Mouse (Mus musculus): Measurements from ENCODE around the gene Rexo1. TPM values are rescaled to one million over a fixed set of nuclear protein-coding genes. Genes with fewer than 3 reads are reported as not detected.

Gene Rexo1
- polyA plus RNA-seq, 1 experiment = 188 TPM

GRCm38 (mm10) chr10:80526172-80526571 lies 35.2 kb downstream of the Rexo1 start:
- no peak for TF ChIP-seq CTCF (IDR thresholded peaks at IDR 0.05; ENCODE audit: borderline replicate concordance, control insufficient read depth, extremely low read depth, insufficient read depth, low read length, poor library complexity)
- no peak for TF ChIP-seq POLR2A (IDR thresholded peaks at IDR 0.05; ENCODE audit: control insufficient read depth, extremely low read depth, insufficient read depth, low read length, poor library complexity)
- H3K27ac ChIP-seq (ENCODE audit: control insufficient read depth, insufficient read depth, low read length) = no peak overlapping the region
- no peak overlapping the region for H3K4me3 ChIP-seq (ENCODE audit: control insufficient read depth, insufficient read depth, low read length)
- no peak for DNase-seq
- no peaks in the 10 kb centered on the region for H3K36me3 ChIP-seq (ENCODE audit: control insufficient read depth, insufficient read depth, low read length)
- 54% methylated on average over 9 of the region's 9 CpGs for WGBS
- H3K27me3 ChIP-seq (ENCODE audit: control insufficient read depth, insufficient read depth, low read length) = no peaks in the 10 kb centered on the region; the same call in 1 of the 2 replicates
- no peaks in the 10 kb centered on the region for H3K4me1 ChIP-seq (replicated peaks; ENCODE audit: control insufficient read depth, insufficient read depth, low read length)

- Histone ChIP-seq H3K27me3 (ENCODE audit: control insufficient read depth, insufficient read depth, low read length) (no peaks in the 10 kb centered on the region; the same call in 1 of the 2 replicates), H3K27ac (ENCODE audit: control insufficient read depth, insufficient read depth, low read length) (no peak overlapping the region), H3K4me1 (replicated peaks; ENCODE audit: control insufficient read depth, insufficient read depth, low read length) (no peaks in the 10 kb centered on the region), H3K36me3 (ENCODE audit: control insufficient read depth, insufficient read depth, low read length) (no peaks in the 10 kb centered on the region), H3K4me3 (ENCODE audit: control insufficient read depth, insufficient read depth, low read length) (no peak overlapping the region)
- WGBS = 98% methylated on average over 7 of the region's 7 CpGs
- DNase-seq = peak; percentile 18
- no peak for TF ChIP-seq POLR2A (IDR thresholded peaks at IDR 0.05; ENCODE audit: control insufficient read depth, extremely low read depth, insufficient read depth, low read length, poor library complexity)
- TF ChIP-seq CTCF (IDR thresholded peaks at IDR 0.05; ENCODE audit: borderline replicate concordance, control insufficient read depth, extremely low read depth, insufficient read depth, low read length, poor library complexity) = peak; percentile 52; the same call in 1 of the 2 replicates
Measured at GRCm38 (mm10) chr10:80523299-80523698, 38.1 kb downstream of the Rexo1 start.

DNA sequence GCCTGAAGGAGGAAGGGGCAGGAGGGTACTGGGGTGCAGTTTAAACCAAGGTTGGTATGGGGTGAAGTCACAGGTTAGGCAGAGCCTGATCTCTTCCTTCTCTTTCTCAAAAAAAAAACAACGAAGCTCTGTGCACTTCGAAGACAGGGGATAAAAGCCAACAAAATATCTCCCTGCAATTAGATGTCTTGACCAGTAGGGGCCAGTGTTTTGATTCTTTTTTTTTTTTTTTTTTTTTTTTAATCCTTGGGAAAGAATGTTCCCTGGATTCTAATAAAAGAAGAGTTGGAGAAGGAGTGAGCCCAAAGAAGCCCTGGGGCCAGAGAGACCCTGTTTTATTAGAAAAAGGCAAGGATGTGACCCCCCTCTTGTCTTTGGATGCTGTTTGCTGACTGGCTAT lies 42.1 kb downstream of the Rexo1 start:
- no peaks in the 10 kb centered on the region for H3K4me1 ChIP-seq (replicated peaks; ENCODE audit: control insufficient read depth, insufficient read depth, low read length)
- H3K27ac ChIP-seq (ENCODE audit: control insufficient read depth, insufficient read depth, low read length) = no peak overlapping the region
- DNase-seq = no peak
- H3K36me3 ChIP-seq (ENCODE audit: control insufficient read depth, insufficient read depth, low read length) = no peaks in the 10 kb centered on the region
- no peak for TF ChIP-seq POLR2A (IDR thresholded peaks at IDR 0.05; ENCODE audit: control insufficient read depth, extremely low read depth, insufficient read depth, low read length, poor library complexity)
- TF ChIP-seq CTCF (IDR thresholded peaks at IDR 0.05; ENCODE audit: borderline replicate concordance, control insufficient read depth, extremely low read depth, insufficient read depth, low read length, poor library complexity) = no peak
- H3K4me3 ChIP-seq (ENCODE audit: control insufficient read depth, insufficient read depth, low read length) = no peak overlapping the region
- H3K27me3 ChIP-seq (ENCODE audit: control insufficient read depth, insufficient read depth, low read length) = no peaks in the 10 kb centered on the region; the same call in 1 of the 2 replicates
- 79% methylated on average over 2 of the region's 2 CpGs for WGBS

- no peaks in the 10 kb centered on the region; the same call in 1 of the 2 replicates for H3K27me3 ChIP-seq (ENCODE audit: control insufficient read depth, insufficient read depth, low read length)
- TF ChIP-seq POLR2A (IDR thresholded peaks at IDR 0.05; ENCODE audit: control insufficient read depth, extremely low read depth, insufficient read depth, low read length, poor library complexity) = no peak
- no peak for TF ChIP-seq CTCF (IDR thresholded peaks at IDR 0.05; ENCODE audit: borderline replicate concordance, control insufficient read depth, extremely low read depth, insufficient read depth, low read length, poor library complexity)
- H3K4me1 ChIP-seq (replicated peaks; ENCODE audit: control insufficient read depth, insufficient read depth, low read length) = peaks cover 4% of the 10 kb centered on the region; the same call in 1 of the 2 replicates
- H3K4me3 ChIP-seq (ENCODE audit: control insufficient read depth, insufficient read depth, low read length) = no peak overlapping the region
- WGBS = 18% methylated on average over 19 of the region's 19 CpGs
- no peak overlapping the region for H3K27ac ChIP-seq (ENCODE audit: control insufficient read depth, insufficient read depth, low read length)
- no peak for DNase-seq
- no peaks in the 10 kb centered on the region for H3K36me3 ChIP-seq (ENCODE audit: control insufficient read depth, insufficient read depth, low read length)
Measured at GRCm38 (mm10) chr10:80513739-80514138, 47.6 kb downstream of the Rexo1 start.

- no peak for TF ChIP-seq POLR2A (IDR thresholded peaks at IDR 0.05; ENCODE audit: control insufficient read depth, extremely low read depth, insufficient read depth, low read length, poor library complexity)
- TF ChIP-seq CTCF (IDR thresholded peaks at IDR 0.05; ENCODE audit: borderline replicate concordance, control insufficient read depth, extremely low read depth, insufficient read depth, low read length, poor library complexity) = no peak
- WGBS = 31% methylated on average over 10 of the region's 10 CpGs
- no peaks in the 10 kb centered on the region; the same call in 1 of the 2 replicates for H3K27me3 ChIP-seq (ENCODE audit: control insufficient read depth, insufficient read depth, low read length)
Measured at GRCm38 (mm10) chr10:80510273-80510660, 51.1 kb downstream of the Rexo1 start.

DNA sequence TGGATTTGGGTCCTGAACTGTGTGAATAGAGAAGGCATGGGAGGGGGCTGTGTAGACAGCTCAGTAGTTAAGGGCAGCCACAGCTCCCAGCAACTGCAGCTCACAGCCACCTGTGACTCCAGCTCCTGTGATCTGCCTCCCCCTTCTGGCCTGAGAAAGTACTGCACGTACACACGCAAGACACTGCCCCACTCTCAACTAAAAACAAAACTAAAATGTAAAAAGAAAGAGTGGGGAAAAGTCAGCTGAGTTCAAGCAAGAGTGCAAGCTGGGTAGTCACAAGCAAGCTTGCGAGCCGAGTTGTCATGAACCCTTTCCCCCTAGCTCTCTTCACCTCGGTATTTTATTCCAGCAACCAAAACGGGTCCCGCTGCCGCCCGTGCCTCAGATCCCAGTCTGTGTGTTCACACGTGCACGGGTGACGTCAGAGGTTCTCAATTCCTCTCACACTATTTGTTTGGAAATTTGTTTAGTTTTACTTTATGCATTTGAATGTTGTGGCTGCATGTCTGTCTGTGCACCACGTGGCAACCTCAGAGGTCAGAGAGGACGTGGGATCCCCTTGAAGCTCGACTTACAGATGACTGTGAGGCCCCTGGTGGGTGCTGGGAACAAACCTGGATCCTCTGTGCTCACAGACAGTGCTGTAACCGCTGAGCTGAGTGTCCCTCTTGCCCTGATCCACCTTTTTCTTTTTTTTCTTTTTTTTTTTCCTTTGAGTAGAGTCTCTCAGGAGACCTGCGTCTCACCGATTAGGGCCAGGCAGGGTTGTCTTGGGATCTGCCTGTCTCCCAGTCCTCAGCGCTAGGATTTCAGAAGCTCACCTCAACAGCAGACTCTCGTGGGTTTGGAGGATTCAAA lies 51.7 kb downstream of the Rexo1 start:
- Histone ChIP-seq H3K27me3 (ENCODE audit: control insufficient read depth, insufficient read depth, low read length) (no peaks in the 10 kb centered on the region; the same call in 1 of the 2 replicates), H3K4me1 (replicated peaks; ENCODE audit: control insufficient read depth, insufficient read depth, low read length) (peaks cover 4% of the 10 kb centered on the region; the same call in 1 of the 2 replicates), H3K27ac (ENCODE audit: control insufficient read depth, insufficient read depth, low read length) (no peak overlapping the region), H3K36me3 (ENCODE audit: control insufficient read depth, insufficient read depth, low read length) (no peaks in the 10 kb centered on the region), H3K4me3 (ENCODE audit: control insufficient read depth, insufficient read depth, low read length) (peak overlapping the region; percentile 47)
- TF ChIP-seq CTCF (IDR thresholded peaks at IDR 0.05; ENCODE audit: borderline replicate concordance, control insufficient read depth, extremely low read depth, insufficient read depth, low read length, poor library complexity) (peak; percentile 81; the same call in 1 of the 2 replicates), POLR2A (IDR thresholded peaks at IDR 0.05; ENCODE audit: control insufficient read depth, extremely low read depth, insufficient read depth, low read length, poor library complexity) (no peak)
- 4% methylated on average over 20 of the region's 20 CpGs for WGBS
- DNase-seq = peak; percentile 89

More at GRCm38 (mm10) chr10:80510273-80510660, 51.1 kb downstream of the Rexo1 start:
- H3K4me1 ChIP-seq (replicated peaks; ENCODE audit: control insufficient read depth, insufficient read depth, low read length) = peaks cover 4% of the 10 kb centered on the region; the same call in 1 of the 2 replicates
- no peaks in the 10 kb centered on the region for H3K36me3 ChIP-seq (ENCODE audit: control insufficient read depth, insufficient read depth, low read length)
- no peak overlapping the region for H3K4me3 ChIP-seq (ENCODE audit: control insufficient read depth, insufficient read depth, low read length)
- no peak for DNase-seq
- no peak overlapping the region for H3K27ac ChIP-seq (ENCODE audit: control insufficient read depth, insufficient read depth, low read length)
